Mouse (Mus musculus): ENCODE measurements around the gene Ppp2r3a.

DNA sequence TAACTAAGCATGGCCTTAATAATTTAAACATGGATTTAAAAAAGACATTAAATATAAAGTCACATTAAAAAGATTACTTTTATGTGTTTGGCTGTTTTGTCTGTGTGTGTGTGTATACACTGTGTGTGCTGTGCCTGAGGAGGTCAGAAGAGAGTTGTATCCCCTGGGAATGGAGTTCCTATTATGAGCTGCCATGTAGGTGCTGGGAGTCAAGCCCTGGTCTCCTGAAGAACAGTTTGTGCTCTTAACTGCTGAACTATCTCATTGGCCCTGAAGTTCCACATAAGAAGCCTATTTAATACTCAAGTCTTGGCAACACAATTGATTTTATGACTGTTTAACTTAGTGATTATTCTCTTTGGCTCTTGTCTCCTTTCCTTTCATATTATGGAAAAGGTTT, 174.1 kb downstream of the Ppp2r3a start:
- no peak for TF ChIP-seq CTCF (IDR thresholded peaks at IDR 0.05; ENCODE audit: extremely low read depth, insufficient read length, insufficient replicate concordance, low read depth, low read length)
- no peak for TF ChIP-seq POLR2A (IDR thresholded peaks at IDR 0.05; ENCODE audit: low read depth, low read length)
